Mouse (Mus musculus): ENCODE measurements around the gene Ppm1l. TPM values are rescaled to one million over a fixed set of nuclear protein-coding genes. Genes with fewer than 3 reads are reported as not detected.
"Not testable (repeated sequence)": the region's sequence is repeated elsewhere in the genome, so short reads cannot be mapped to it uniquely, and the experiment has no call there.

Ppm1l gene
- polyA plus RNA-seq, 1 experiment from 2014 or later: 23.6 TPM

DNA sequence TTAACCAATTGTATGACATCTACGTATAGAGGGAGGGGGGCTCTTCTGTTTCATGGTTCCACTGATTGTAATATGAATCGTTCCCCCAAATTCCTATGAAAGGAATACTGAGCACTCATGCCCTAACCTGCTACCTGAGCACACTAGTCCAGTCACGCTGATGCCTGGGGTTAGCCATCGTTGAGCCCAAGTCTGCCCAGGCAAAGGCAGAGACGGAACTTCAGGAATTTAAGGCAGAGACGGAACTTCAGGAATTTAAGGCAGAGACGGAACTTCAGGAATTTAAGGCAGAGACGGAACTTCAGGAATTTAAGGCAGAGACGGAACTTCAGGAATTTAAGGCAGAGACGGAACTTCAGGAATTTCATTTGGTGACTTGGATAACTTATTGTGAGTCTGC, 75.2 kb downstream of the Ppm1l start:
- ATAC-seq (ENCODE audit: low FRiP score): not testable (repeated sequence)

DNA sequence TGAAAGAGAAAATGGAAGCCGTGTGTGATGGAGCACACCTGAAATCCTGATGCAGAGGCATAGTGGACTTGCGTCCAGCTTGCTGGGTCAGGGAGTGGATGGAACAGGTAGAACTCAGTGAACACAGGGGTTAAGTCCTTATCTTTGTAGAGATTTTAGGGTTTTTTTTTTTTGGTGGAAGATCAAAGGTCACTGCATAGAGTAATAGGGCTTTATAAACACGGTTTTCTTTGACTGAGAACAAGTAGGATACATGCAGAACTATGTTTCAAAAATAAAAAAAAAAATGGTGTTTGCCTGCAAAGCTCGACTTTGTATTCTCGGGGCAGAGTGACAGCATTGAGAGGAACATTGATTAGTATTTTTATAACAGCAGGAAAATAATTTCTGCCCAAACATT, 75.6 kb downstream of the Ppm1l start:
- H3K4me3 ChIP-seq (replicated peaks): no peak overlapping the region
- 82% methylated on average over 5 of the region's 5 CpGs for WGBS

More for the DNA sequence above, 75.2 kb downstream of the Ppm1l start:
- not testable (repeated sequence) for H3K27ac ChIP-seq; H3K4me2 ChIP-seq; H3K9me3 ChIP-seq; H3K36me3 ChIP-seq (replicated peaks); H3K4me3 ChIP-seq (replicated peaks); H3K9ac ChIP-seq; H3K27me3 ChIP-seq; H3K4me1 ChIP-seq
- 87% methylated on average over 10 of the region's 10 CpGs for WGBS

DNA sequence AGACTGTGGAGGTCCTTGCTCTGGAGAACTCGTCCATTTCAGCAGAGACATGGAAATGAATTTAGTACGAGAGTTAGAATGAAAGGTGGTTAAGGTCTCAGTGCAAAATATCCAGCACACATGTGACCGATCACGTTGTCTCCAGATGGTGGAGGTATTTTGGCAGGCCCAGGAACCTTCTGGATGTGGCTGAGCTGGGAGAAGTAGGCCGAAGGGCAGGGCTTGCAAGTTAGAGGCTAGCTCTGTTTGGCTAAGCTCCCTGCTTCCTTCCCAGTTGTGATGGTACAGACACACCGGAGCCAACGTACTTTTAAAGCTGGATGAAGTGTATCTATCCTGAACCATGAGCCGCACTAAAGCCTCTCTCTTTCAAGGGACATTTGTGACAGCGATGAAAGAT, 76.4 kb downstream of the Ppm1l start:
- no peaks in the 10 kb centered on the region for H3K9me3 ChIP-seq
- WGBS: 89% methylated on average over 9 of the region's 9 CpGs
- no peak overlapping the region for H3K4me2 ChIP-seq
- H3K9ac ChIP-seq: no peak overlapping the region
- peaks cover 3% of the 10 kb centered on the region; the same call in 1 of the 2 replicates for H3K4me1 ChIP-seq
- H3K27ac ChIP-seq: no peak overlapping the region
- no peak overlapping the region for H3K4me3 ChIP-seq (replicated peaks)
- ATAC-seq (ENCODE audit: low FRiP score): no peak
- H3K36me3 ChIP-seq (replicated peaks): no peaks in the 10 kb centered on the region
- no peaks in the 10 kb centered on the region for H3K27me3 ChIP-seq

More for the DNA sequence above, 75.6 kb downstream of the Ppm1l start:
- H3K27ac ChIP-seq: no peak overlapping the region
- no peak overlapping the region for H3K4me2 ChIP-seq
- H3K9ac ChIP-seq: no peak overlapping the region
- H3K9me3 ChIP-seq: no peaks in the 10 kb centered on the region
- H3K36me3 ChIP-seq (replicated peaks): no peaks in the 10 kb centered on the region
- H3K27me3 ChIP-seq: no peaks in the 10 kb centered on the region
- ATAC-seq (ENCODE audit: low FRiP score): no peak
- peaks cover 3% of the 10 kb centered on the region; the same call in 1 of the 2 replicates for H3K4me1 ChIP-seq

DNA sequence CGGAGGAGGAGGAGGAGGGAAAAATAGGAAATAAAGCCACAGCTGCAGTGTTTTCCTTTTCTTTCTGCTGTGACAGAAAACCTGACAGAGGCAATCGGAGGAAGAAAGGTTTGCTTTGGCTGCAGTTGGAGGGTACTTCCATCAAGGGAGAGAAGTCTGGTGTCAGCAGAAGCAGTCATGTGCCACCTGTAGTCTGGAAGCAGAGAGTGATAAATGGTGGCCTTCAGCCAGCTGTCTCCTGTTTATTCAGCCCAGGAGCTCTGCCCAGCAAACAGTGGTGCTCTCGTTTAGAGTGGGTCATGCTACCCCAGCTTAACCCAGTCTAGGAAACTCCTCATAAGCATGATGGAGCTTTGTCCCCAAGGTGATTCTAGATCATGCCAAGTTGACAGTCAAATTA, 77.3 kb downstream of the Ppm1l start:
- no peak for ATAC-seq (ENCODE audit: low FRiP score)

DNA sequence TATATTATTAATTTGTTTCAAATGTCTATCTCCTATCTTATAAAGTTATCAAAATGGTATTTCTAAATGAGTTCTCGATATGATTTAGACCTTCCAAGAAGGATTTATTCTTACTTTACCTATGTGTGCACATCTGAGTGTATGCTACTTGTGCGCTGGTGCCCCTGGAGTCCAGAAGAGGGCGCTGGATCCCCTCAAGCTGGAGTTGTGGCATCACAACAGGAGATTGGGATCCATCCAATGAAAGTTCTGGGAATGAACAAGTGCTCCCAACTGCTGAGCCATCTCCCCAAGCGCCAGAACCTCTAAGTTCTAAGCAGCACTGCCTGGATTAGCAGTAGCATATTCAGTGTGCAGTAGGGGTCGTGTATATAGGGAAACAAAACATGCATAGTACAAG, 78.4 kb downstream of the Ppm1l start:
- no peak overlapping the region for H3K4me3 ChIP-seq (replicated peaks)
- no peak overlapping the region for H3K27ac ChIP-seq
- H3K4me1 ChIP-seq: peaks cover 3% of the 10 kb centered on the region; the same call in 1 of the 2 replicates
- WGBS: 83% methylated on average over 5 of the region's 5 CpGs
- no peaks in the 10 kb centered on the region for H3K27me3 ChIP-seq
- no peak for ATAC-seq (ENCODE audit: low FRiP score)
- no peak overlapping the region for H3K4me2 ChIP-seq
- no peaks in the 10 kb centered on the region for H3K9me3 ChIP-seq
- H3K9ac ChIP-seq: no peak overlapping the region
- H3K36me3 ChIP-seq (replicated peaks): no peaks in the 10 kb centered on the region

More for the DNA sequence above, 77.3 kb downstream of the Ppm1l start:
- H3K9me3 ChIP-seq: no peaks in the 10 kb centered on the region
- no peaks in the 10 kb centered on the region for H3K27me3 ChIP-seq
- H3K9ac ChIP-seq: no peak overlapping the region
- H3K4me2 ChIP-seq: no peak overlapping the region
- H3K36me3 ChIP-seq (replicated peaks): no peaks in the 10 kb centered on the region
- H3K4me1 ChIP-seq: peaks cover 3% of the 10 kb centered on the region; the same call in 1 of the 2 replicates
- H3K27ac ChIP-seq: no peak overlapping the region
- H3K4me3 ChIP-seq (replicated peaks): no peak overlapping the region
- 83% methylated on average over 3 of the region's 3 CpGs for WGBS

DNA sequence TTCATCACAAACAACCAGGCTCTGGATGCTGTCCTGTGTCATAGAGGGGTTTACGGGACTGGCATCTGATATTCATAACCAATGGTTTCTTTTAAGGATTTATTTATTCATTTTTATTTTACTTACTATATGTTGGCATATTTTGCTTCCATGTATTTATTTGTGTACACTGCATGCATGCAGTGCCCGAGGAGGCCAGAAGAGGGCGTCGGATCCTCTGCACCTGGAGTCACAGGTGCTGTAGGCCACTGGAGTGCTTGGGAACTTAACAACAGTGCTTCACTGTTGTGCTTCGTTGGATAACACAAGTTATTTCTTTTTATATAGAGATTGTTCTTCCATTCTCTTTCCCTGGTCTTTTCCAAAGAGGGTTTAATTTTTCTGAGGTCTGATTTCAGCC, 81.1 kb downstream of the Ppm1l start:
- Histone ChIP-seq H3K9ac (no peak overlapping the region), H3K4me3 (replicated peaks) (no peak overlapping the region), H3K4me1 (no peaks in the 10 kb centered on the region), H3K4me2 (no peak overlapping the region), H3K27me3 (no peaks in the 10 kb centered on the region), H3K36me3 (replicated peaks) (no peaks in the 10 kb centered on the region), H3K27ac (no peak overlapping the region), H3K9me3 (no peaks in the 10 kb centered on the region)
- ATAC-seq (ENCODE audit: low FRiP score): no peak
- WGBS: 72% methylated on average over 5 of the region's 5 CpGs

DNA sequence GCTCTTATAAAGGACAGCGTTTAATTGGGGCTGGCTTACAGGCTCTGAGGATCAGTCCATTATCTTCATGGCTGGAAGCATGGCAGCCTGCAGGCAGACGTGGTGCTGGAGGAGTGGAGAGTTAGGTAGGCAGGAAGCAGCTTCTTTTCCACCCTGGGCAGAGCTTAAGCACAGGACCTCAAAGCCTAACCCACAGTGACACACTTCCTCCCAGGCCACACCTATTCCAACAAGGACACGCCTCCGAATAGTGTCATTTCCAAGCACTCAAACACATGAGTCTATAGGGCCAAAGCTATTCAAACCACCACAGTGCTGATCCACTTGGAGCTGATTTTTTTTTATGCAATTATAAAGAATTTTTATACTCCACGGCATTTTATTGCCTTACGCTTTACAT, 82.7 kb downstream of the Ppm1l start:
- Histone ChIP-seq H3K36me3 (replicated peaks) (no peaks in the 10 kb centered on the region), H3K4me1 (no peaks in the 10 kb centered on the region), H3K4me3 (replicated peaks) (no peak overlapping the region), H3K9ac (no peak overlapping the region), H3K27ac (no peak overlapping the region), H3K27me3 (peaks cover 5% of the 10 kb centered on the region; the same call in 1 of the 2 replicates), H3K9me3 (no peaks in the 10 kb centered on the region), H3K4me2 (no peak overlapping the region)
- ATAC-seq (ENCODE audit: low FRiP score): no peak
- 88% methylated on average over 6 of the region's 6 CpGs for WGBS

DNA sequence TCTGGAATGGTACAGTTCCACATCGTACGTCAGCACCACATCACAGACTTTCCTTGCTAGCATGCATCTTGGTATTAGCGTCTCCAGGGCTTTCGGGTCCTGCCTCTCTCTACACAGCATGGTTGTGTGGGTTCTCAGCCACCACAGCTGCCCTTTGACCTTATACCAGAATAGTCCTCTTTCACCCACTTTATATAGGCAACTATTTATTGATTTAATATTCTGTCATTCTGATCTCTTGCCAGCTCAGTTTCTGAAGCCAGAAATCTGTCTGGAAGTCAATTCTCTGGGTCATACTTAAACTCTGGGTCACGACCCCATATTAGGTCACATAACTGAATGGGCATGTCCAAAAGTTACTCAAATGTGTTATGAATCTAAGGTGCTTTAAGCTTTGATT, 86.5 kb downstream of the Ppm1l start:
- H3K4me3 ChIP-seq (replicated peaks): no peak overlapping the region
- WGBS: 86% methylated on average over 5 of the region's 5 CpGs
- H3K27me3 ChIP-seq: peaks cover 11% of the 10 kb centered on the region; the same call in 1 of the 2 replicates
- no peak overlapping the region for H3K27ac ChIP-seq
- H3K4me2 ChIP-seq: no peak overlapping the region
- H3K36me3 ChIP-seq (replicated peaks): no peaks in the 10 kb centered on the region
- peaks cover 22% of the 10 kb centered on the region for H3K4me1 ChIP-seq
- no peaks in the 10 kb centered on the region for H3K9me3 ChIP-seq
- ATAC-seq (ENCODE audit: low FRiP score): no peak
- H3K9ac ChIP-seq: no peak overlapping the region

DNA sequence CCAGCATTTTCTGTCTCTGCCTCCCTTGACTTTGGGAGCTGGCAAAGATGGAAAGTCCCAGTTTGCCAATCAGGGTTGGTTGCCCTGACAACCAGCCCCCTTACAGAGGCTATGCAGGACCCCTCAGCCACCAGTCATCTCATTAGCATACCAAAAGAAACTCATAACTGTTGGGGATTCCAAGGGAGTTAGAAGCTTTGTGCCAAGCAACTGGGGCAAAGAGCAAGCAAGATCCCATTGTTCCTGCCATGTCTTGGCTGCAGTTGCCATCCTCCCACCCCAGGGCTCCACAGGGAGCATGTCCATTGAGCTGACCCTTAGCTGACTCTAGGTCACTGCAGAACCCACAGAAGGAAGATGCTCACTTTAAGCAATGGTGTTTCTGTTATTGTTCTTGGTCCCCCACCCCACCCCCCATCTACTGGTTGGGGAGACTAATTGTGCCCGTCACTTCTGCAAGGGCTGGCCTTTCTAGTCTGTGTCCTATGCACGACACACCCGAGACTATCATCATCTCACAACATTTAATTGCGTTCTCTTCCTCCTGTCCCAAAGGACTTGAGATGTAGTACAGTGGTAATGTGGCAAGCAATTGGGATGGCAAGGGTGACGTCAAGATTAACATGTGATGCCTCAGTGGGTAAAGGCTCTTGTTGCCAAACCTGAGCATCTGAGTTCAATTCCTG, 89.7 kb downstream of the Ppm1l start:
- Histone ChIP-seq H3K4me3 (replicated peaks) (no peak overlapping the region), H3K4me1 (peaks cover 33% of the 10 kb centered on the region), H3K36me3 (replicated peaks) (no peaks in the 10 kb centered on the region), H3K4me2 (no peak overlapping the region), H3K27me3 (peaks cover 15% of the 10 kb centered on the region), H3K9me3 (no peaks in the 10 kb centered on the region), H3K27ac (no peak overlapping the region), H3K9ac (no peak overlapping the region)
- peak; percentile 77 for ATAC-seq (ENCODE audit: low FRiP score)
- WGBS: 44% methylated on average over 5 of the region's 5 CpGs

DNA sequence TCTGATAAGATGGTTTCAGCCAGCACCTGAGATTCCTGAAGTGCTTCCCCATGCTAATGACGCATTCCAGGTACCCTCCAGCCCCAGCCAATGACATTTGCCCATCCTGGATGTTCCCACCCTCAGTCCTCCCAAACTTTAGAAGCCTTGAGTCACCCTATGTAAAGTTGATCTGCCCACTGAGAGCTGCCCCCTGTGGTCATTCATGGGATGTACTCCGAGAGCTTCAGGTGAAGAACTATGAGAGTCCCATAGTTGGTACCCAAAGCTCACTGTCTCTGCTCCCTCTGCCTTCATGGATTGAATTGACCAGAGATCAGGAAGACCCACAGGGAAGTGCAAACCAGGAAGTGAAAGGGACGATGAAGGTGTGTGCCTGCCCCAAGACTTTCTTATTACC, 91.4 kb downstream of the Ppm1l start:
- no peak for ATAC-seq (ENCODE audit: low FRiP score)
- H3K4me1 ChIP-seq: peaks cover 33% of the 10 kb centered on the region
- no peak overlapping the region for H3K4me2 ChIP-seq
- no peak overlapping the region for H3K27ac ChIP-seq
- H3K9me3 ChIP-seq: no peaks in the 10 kb centered on the region
- H3K4me3 ChIP-seq (replicated peaks): no peak overlapping the region
- peaks cover 15% of the 10 kb centered on the region for H3K27me3 ChIP-seq
- WGBS: 84% methylated on average over 3 of the region's 3 CpGs
- no peaks in the 10 kb centered on the region for H3K36me3 ChIP-seq (replicated peaks)
- no peak overlapping the region for H3K9ac ChIP-seq

DNA sequence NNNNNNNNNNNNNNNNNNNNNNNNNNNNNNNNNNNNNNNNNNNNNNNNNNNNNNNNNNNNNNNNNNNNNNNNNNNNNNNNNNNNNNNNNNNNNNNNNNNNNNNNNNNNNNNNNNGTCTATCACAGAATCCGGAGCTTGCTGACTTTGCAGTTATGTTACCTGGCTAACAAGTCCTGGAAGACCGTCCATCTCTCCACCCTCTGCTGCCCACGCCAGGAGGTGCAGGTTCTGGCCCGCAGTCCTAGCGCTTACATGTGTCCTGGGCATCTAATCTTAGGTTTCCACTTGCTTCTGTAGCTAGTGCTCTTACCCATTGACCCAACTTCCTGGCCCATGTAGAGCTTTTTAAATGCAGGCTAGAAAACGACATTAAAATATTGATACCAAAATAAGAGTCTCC, 99.5 kb downstream of the Ppm1l start:
- WGBS: 87% methylated on average over 6 of the region's 6 CpGs
- ATAC-seq (ENCODE audit: low FRiP score): no peak

DNA sequence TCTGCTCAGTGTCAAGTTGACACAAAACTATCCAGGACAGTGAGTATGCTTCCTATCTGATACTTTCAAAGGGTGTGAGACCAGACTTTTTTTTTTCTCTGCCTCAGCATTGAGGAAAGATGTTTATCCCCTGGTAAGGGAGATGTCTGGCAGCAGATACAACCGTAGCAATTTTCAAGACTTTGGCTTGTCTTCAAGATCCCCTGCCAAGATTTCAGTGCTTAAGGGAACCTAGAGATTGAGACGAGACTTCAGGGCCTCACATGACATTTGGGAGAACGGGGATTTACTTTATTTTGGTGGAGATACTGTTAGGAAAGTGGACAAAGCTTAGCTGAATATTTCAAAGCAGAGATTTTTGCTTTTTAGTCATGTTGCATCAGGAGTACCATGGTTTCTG, 106.1 kb downstream of the Ppm1l start:
- H3K4me3 ChIP-seq (replicated peaks): no peak overlapping the region
- no peaks in the 10 kb centered on the region for H3K9me3 ChIP-seq
- H3K36me3 ChIP-seq (replicated peaks): no peaks in the 10 kb centered on the region
- no peak for ATAC-seq (ENCODE audit: low FRiP score)
- H3K27me3 ChIP-seq: no peaks in the 10 kb centered on the region
- no peak overlapping the region for H3K4me2 ChIP-seq
- H3K9ac ChIP-seq: no peak overlapping the region
- no peak overlapping the region for H3K27ac ChIP-seq
- WGBS: 88% methylated on average over 3 of the region's 3 CpGs
- peaks cover 7% of the 10 kb centered on the region for H3K4me1 ChIP-seq

More for the DNA sequence above, 99.5 kb downstream of the Ppm1l start:
- H3K9me3 ChIP-seq: no peaks in the 10 kb centered on the region
- no peaks in the 10 kb centered on the region for H3K36me3 ChIP-seq (replicated peaks)
- 0 out of 2 replicates have a peak, but pooled peaks cover 3% of the 10 kb centered on the region for H3K27me3 ChIP-seq
- H3K4me1 ChIP-seq: no peaks in the 10 kb centered on the region
- no peak overlapping the region for H3K4me2 ChIP-seq
- H3K4me3 ChIP-seq (replicated peaks): no peak overlapping the region
- H3K27ac ChIP-seq: no peak overlapping the region
- H3K9ac ChIP-seq: no peak overlapping the region

DNA sequence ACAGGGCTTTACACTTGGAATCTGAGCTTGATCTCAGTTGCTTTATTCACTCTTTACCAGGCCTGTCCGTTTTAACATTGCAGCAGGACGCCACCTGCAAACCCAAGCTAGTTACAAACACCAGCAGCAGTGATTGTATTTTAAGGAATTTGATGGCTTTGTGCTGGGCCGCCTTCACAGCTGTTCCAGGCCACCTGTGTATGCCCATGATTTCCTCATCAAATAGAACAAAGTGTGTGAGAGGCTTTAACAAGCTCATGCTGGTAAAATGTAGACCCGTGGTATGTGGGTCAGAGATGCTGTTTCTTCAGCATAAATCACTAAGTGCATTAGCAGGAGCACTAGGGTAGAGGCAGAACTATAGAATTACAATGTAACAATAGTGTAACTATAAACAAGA, 106.7 kb downstream of the Ppm1l start:
- ATAC-seq (ENCODE audit: low FRiP score): no peak
- Histone ChIP-seq H3K27ac (no peak overlapping the region), H3K4me2 (no peak overlapping the region), H3K27me3 (no peaks in the 10 kb centered on the region), H3K36me3 (replicated peaks) (no peaks in the 10 kb centered on the region), H3K4me3 (replicated peaks) (no peak overlapping the region), H3K4me1 (peaks cover 13% of the 10 kb centered on the region), H3K9me3 (no peaks in the 10 kb centered on the region), H3K9ac (no peak overlapping the region)
- WGBS: 55% methylated on average over 4 of the region's 4 CpGs
